8 mouse cellular contexts compared by ENCODE assay signal in genomic region chr4:134713937-134714336, GRCm38 (mm10). TPM values are rescaled to one million over a fixed set of nuclear protein-coding genes. Genes with fewer than 3 reads are reported as not detected.
DNase-seq lines count a peak whose midpoint lies in the region; ATAC-seq lines count a peak whose summit lies in the region.

No protein-coding gene starts in this region.

- no peaks in the 10 kb centered on the region for H3K27me3 ChIP-seq in hindbrain, embryonic 14.5 days (ENCODE audit: control insufficient read depth, insufficient read depth, low read length)

- no peaks in the 10 kb centered on the region for H3K9me3 ChIP-seq in hindbrain, embryonic 14.5 days (ENCODE audit: control insufficient read depth, low read length)

- peak; percentile 86 for ATAC-seq in hindbrain, embryonic 14.5 days (ENCODE audit: low FRiP score)

- H3K4me3 ChIP-seq in hindbrain, embryonic 14.5 days (replicated peaks; ENCODE audit: low read length) = no peak overlapping the region

- H3K9ac ChIP-seq in hindbrain, embryonic 14.5 days = no peak overlapping the region

- H3K27ac ChIP-seq in hindbrain, embryonic 14.5 days = no peak overlapping the region

- H3K4me2 ChIP-seq in hindbrain, embryonic 14.5 days (replicated peaks) = no peak overlapping the region; the same call in 1 of the 2 replicates

- peak; percentile 82 for DNase-seq in T-cell, adult 2 months (ENCODE audit: low spot score)
- peak; percentile 85 to 92 for DNase-seq in cerebellum, postnatal 25 days
- peak; percentile 69 to 74 for DNase-seq in frontal cortex, postnatal 36 days (ENCODE audit: low spot score in 2 of 2)
- DNase-seq in hindbrain, embryonic 14.5 days (ENCODE audit: low spot score) = peak; percentile 88
- DNase-seq in layer of hippocampus, postnatal 36 days = peak; percentile 75 to 78
- peak; percentile 83 for DNase-seq in lung, postnatal 25 days (ENCODE audit: low spot score)
- DNase-seq in retina, postnatal 1 day = peak; percentile 86
- peak; percentile 92 for DNase-seq in thymus, postnatal 4 days

- 6% methylated on average over 8 of the region's 8 CpGs for WGBS in hindbrain, embryonic 14.5 days

- H3K4me1 ChIP-seq in hindbrain, embryonic 14.5 days (replicated peaks; ENCODE audit: control insufficient read depth, insufficient read depth, low read length) = peaks cover 7% of the 10 kb centered on the region; the same call in 1 of the 2 replicates

- H3K36me3 ChIP-seq in hindbrain, embryonic 14.5 days (replicated peaks; ENCODE audit: control insufficient read depth, insufficient read depth) = no peaks in the 10 kb centered on the region

RNA-seq across cellular contexts. Expression of gene Man1c1, which starts 9.8 kb away (rescaled TPM):
- polyA plus RNA-seq in hindbrain, embryonic 14.5 days (2014; fragmentation: Nextera tagmentation; extraction: Ambion mirVana) = 7.1 and 7.2 TPM in 2 replicates
- 10 to 100 TPM; 21.6 to 23.8 TPM for total RNA-seq in layer of hippocampus, postnatal 36 days (2021)

RNA-seq across cellular contexts. Expression of gene Ldlrap1, which starts 53.9 kb away (rescaled TPM):
- polyA plus RNA-seq in hindbrain, embryonic 14.5 days (2014; fragmentation: Nextera tagmentation; extraction: Ambion mirVana) = 2.3 and 2.7 TPM in 2 replicates
- total RNA-seq in layer of hippocampus, postnatal 36 days (2021) = 1 to 10 TPM; 1.8 to 2.7 TPM
